Mouse (Mus musculus) forelimb bud, embryonic 11.5 days (tissue): ENCODE measurements around the gene Meis3.

Source experiments
- DNase-seq: peaks from one replicate; pipeline ENCODE4 v3.0.0-alpha.2; 2012; ENCODE audit warnings: low read depth, low spot score

Meis3 gene

GRCm38 (mm10) chr7:16210862-16211365, 36.0 kb downstream of the Meis3 start:
- no peak for DNase-seq

GRCm38 (mm10) chr7:16213196-16213595, 38.3 kb downstream of the Meis3 start:
- no peak for DNase-seq

- DNase-seq: no peak
These were observed 39.1 kb downstream of the Meis3 start for GRCm38 (mm10) chr7:16213986-16214385.

GRCm38 (mm10) chr7:16221582-16222272, 46.8 kb downstream of the Meis3 start, which contains the start of gene Dhx34:
Gene Dhx34 (minus strand): TSS chr7:16222037.
- DNase-seq: peak; percentile 99

GRCm38 (mm10) chr7:16229869-16230268, 55.0 kb downstream of the Meis3 start:
- peak; percentile 68 for DNase-seq
